Mouse (Mus musculus) limb, embryonic 14.5 days (tissue): ENCODE results near the gene Gm9803. TPM values are rescaled to one million over a fixed set of nuclear protein-coding genes. Genes with fewer than 3 reads are reported as not detected.
"Not testable (repeated sequence)": the region's sequence is repeated elsewhere in the genome, so short reads cannot be mapped to it uniquely, and the experiment has no call there.

Experiments
- ATAC-seq: fragments of 200-750 bp; cut with Nextera tagmentation; 2 replicates; pipeline ENCODE4 v1.8.0; 2017; ENCODE audit warnings: low read depth, moderate number of reproducible peaks, moderate TSS enrichment; ENCODE audit not compliant: low FRiP score
- DNase-seq: peaks from one replicate; pipeline ENCODE4 v3.0.0-alpha.2; 2015; ENCODE audit warnings: low spot score
- H3K27ac ChIP-seq: fragments of 300-500 bp; sonication (generic); replicated peaks from 2 replicates; pipeline ENCODE4 v1.5.1; 2014; ENCODE audit warnings: low read depth, mild to moderate bottlenecking, low read length, moderate library complexity, mixed read lengths
- H3K27me3 ChIP-seq: fragments of 300-500 bp; sonication (generic); 2 replicates; pipeline ENCODE4 v1.6.1; 2014; ENCODE audit warnings: low read length, mixed read lengths; ENCODE audit not compliant: control insufficient read depth, insufficient read depth
- H3K36me3 ChIP-seq: fragments of 300-500 bp; sonication (generic); 2 replicates; pipeline ENCODE4 v1.6.1; 2014; ENCODE audit warnings: mild to moderate bottlenecking, low read length, moderate library complexity, mixed read lengths; ENCODE audit not compliant: control insufficient read depth, insufficient read depth
- H3K4me1 ChIP-seq: fragments of 300-500 bp; sonication (generic); 2 replicates; pipeline ENCODE4 v1.6.1; 2014; ENCODE audit warnings: antibody characterized with exemption, low read length, mixed read lengths; ENCODE audit not compliant: control insufficient read depth, insufficient read depth
- H3K4me2 ChIP-seq: fragments of 300-500 bp; sonication (generic); replicated peaks from 2 replicates; pipeline ENCODE4 v1.6.1; 2014; ENCODE audit warnings: low read depth, mild to moderate bottlenecking, low read length, moderate library complexity; ENCODE audit not compliant: severe bottlenecking
- H3K4me3 ChIP-seq: fragments of 300-500 bp; sonication (generic); replicated peaks from 2 replicates; pipeline ENCODE4 v1.5.1; 2014; ENCODE audit warnings: low read length
- H3K9ac ChIP-seq: fragments of 300-500 bp; sonication (generic); 2 replicates; pipeline ENCODE4 v1.6.1; 2014; ENCODE audit warnings: mild to moderate bottlenecking, low read depth, low read length, moderate library complexity; ENCODE audit not compliant: severe bottlenecking
- H3K9me3 ChIP-seq: fragments of 300-500 bp; sonication (generic); 2 replicates; pipeline ENCODE4 v1.6.1; 2016; ENCODE audit warnings: low read length; ENCODE audit not compliant: control insufficient read depth
- POLR2A ChIP-seq: fragments of 200-500 bp; IDR thresholded peaks from 2 replicates; pipeline ENCODE4 v1.8.0; 2012; ENCODE audit warnings: inconsistent platforms, mild to moderate bottlenecking, moderate library complexity, borderline replicate concordance; ENCODE audit not compliant: insufficient read depth, insufficient read length; ENCODE audit errors: extremely low read depth
- WGBS: fragments of 180-500 bp; shearing (Covaris S2); extraction: QIAGEN DNeasy Blood & Tissue Kit; methylation state at CpG from one replicate; pipeline ENCODE4 v1.1.7; 2014; 5-methylcytosine and 5-hydroxymethylcytosine counted together
- polyA plus RNA-seq, 2 experiments: library from polyadenylated mRNA; depleted of rRNA in 1 of 2; stranded (reverse) in 1 of 2; unstranded in 1 of 2; fragments of >200 nt; fragmentation: Nextera tagmentation in 1 of 2; extraction: Ambion mirVana in 1 of 2; gene quantifications; 2 replicates each; pipeline versions ENCODE4 v1.2.1 to v1.2.3; 2012 to 2014

Gene Gm9803
- polyA plus RNA-seq (2012; rRNA removed) (4.6 and 28.3 TPM in 2 replicates), polyA plus RNA-seq (2014; fragmentation: Nextera tagmentation; extraction: Ambion mirVana) (12.7 and 14.4 TPM in 2 replicates)

- H3K36me3 ChIP-seq, result peaks cover 32% of the 10 kb centered on the region
- not testable (repeated sequence) for H3K27ac ChIP-seq, H3K4me2 ChIP-seq, H3K27me3 ChIP-seq, ATAC-seq, H3K4me3 ChIP-seq, H3K9me3 ChIP-seq, H3K4me1 ChIP-seq, DNase-seq, H3K9ac ChIP-seq
- WGBS, result 98% methylated on average over 10 of the region's 10 CpGs
These were observed at the start of gene Gm9803 for GRCm38 (mm10) chr10:43523931-43524330. Gene Gm9803 (plus strand): TSS chr10:43524084.

DNA sequence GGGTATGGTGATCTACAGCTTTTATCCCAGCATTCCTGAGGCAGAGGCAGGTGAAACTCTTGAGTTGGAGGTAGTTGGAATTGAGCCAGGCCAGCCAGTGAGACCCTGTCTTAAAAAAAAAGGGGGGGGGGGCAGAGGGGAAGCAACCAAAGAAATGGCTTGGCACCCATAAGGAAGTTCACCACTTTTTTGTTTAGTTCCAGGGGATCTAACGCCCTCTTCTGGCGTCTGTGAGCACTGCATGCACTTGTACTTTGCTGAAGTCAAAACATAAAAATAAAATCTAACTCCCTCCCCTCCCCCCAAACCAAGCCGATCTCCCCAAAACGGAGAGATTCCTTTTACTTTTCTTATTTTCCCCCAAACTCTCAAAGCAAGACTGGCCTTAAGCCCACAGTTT, 48.5 kb upstream of the Gm9803 start:
- Histone ChIP-seq H3K4me2 (no peak overlapping the region), H3K9ac (no peak overlapping the region), H3K27me3 (no peaks in the 10 kb centered on the region), H3K9me3 (no peaks in the 10 kb centered on the region), H3K4me1 (peaks cover 9% of the 10 kb centered on the region), H3K4me3 (no peak overlapping the region), H3K27ac (no peak overlapping the region), H3K36me3 (no peaks in the 10 kb centered on the region)
- DNase-seq (no peak), ATAC-seq (no peak)
- no peak for TF ChIP-seq POLR2A
- whole genome bisulfite sequencing, result 48% methylated on average over 4 of the region's 4 CpGs

DNA sequence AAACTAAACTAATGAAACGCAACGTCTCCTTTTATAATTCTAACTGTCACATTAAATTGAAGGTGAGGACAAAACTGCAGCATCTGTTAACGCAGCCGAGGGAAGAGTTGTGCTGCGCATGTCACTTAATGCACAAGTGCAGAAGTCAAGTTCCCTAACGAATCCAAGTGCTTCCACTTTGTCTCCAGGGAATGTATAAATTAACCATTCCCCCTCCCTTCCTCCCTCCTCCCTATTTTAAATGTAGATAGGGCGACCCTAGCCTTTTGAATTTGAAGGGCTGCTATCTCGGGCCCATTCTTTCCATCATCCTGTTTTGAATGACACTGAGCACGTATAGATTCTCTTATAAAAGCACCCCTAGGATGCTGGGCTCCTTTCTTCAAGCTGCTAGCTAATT, 46.4 kb upstream of the Gm9803 start:
- H3K27ac ChIP-seq, result no peak overlapping the region
- no peak for TF ChIP-seq POLR2A
- peak overlapping the region; percentile 97 for H3K9ac ChIP-seq

DNA sequence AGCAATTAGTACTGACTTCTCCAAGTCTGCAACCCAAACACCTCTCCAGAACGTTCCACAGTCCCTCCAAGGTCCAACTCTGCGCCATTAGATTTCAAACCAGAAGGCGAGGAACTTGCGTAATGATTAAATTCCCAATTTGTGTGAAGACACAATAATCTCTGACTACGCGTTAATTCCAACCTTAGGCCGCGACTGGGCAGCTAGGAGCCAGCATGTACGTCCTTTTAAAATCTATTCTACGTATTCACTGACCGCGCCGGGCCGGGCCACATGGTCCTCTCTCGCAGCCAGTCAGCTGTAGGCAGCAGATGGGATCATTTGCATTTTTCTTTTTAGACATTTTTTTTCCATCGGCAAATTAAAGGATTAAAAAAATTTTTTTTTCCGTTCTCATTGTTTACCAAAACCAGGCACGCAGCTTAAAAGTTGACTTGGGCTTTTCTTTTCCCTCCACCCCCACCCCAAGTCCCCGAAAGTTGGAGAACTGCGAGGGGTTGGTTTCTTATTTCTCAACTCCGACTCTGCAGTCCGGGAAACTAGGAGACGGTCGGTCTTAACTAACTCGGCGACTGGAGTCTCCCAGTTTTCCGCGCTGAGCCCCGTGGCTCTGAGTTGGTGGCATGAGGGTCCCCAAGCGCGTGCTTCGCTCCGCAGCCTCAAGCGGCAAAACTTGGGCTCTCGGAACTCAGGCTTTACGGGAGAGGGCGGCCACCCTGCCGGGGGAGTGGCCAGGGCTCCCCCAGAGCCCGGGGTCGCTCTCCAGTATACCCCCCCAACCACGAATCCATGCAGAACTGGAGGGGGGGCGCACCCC, 45.8 kb upstream of the Gm9803 start:
- peak; percentile 58 for DNase-seq
- 0 out of 2 replicates have a peak, but pooled peaks have one; percentile 24 for TF ChIP-seq POLR2A
- Histone ChIP-seq H3K4me1 (peaks cover 26% of the 10 kb centered on the region), H3K36me3 (no peaks in the 10 kb centered on the region), H3K4me3 (peak overlapping the region; percentile 80), H3K27ac (peak overlapping the region; percentile 99), H3K27me3 (no peaks in the 10 kb centered on the region), H3K9me3 (no peaks in the 10 kb centered on the region), H3K4me2 (peak overlapping the region; percentile 82), H3K9ac (peak overlapping the region; percentile 97)
- peak; percentile 23 for ATAC-seq
- WGBS, result under 1% methylated on average over 42 of the region's 42 CpGs

More for the DNA sequence above, 46.4 kb upstream of the Gm9803 start:
- H3K27me3 ChIP-seq, result no peaks in the 10 kb centered on the region
- whole genome bisulfite sequencing, result 13% methylated on average over 9 of the region's 9 CpGs
- peaks cover 23% of the 10 kb centered on the region for H3K4me1 ChIP-seq
- DNase-seq (no peak), ATAC-seq (no peak)
- no peaks in the 10 kb centered on the region for H3K36me3 ChIP-seq
- peak overlapping the region; percentile 80 for H3K4me3 ChIP-seq
- H3K4me2 ChIP-seq, result peak overlapping the region; percentile 82
- no peaks in the 10 kb centered on the region for H3K9me3 ChIP-seq

- WGBS, result 0% methylated on average over 22 of the region's 101 CpGs
- H3K36me3 ChIP-seq, result no peaks in the 10 kb centered on the region
- peak within 1 kb of the TSS; percentile 97 for H3K9ac ChIP-seq
- H3K4me3 ChIP-seq, result peak within 1 kb of the TSS; percentile 80
- H3K9me3 ChIP-seq, result no peaks in the 10 kb centered on the region
- no peak for TF ChIP-seq POLR2A
- DNase-seq (peak; percentile 58), ATAC-seq (peak; percentile 76)
- no peaks in the 10 kb centered on the region for H3K27me3 ChIP-seq
- H3K27ac ChIP-seq, result peak within 1 kb of the TSS; percentile 99
- peak within 1 kb of the TSS; percentile 82 for H3K4me2 ChIP-seq
- peaks cover 33% of the 10 kb centered on the region for H3K4me1 ChIP-seq
These were observed 45.0 kb upstream of the Gm9803 start, which contains the start of gene Bend3 for GRCm38 (mm10) chr10:43478751-43479435. Gene Bend3 (plus strand): TSS chr10:43478831.
